In genomic region chr7:96880221-96880944, GRCm38 (mm10) we compare ENCODE assay signal across 16 mouse cellular contexts.
"Had no signal": no experiment of that assay in that cellular context is flagged by ENCODE, and none has a peak within 500 bp of the region (broad histone marks: within the 10 kb centered on the region; RNA-seq: fewer than 3 reads in every experiment).

No protein-coding gene starts in this region.

- H3K27me3 ChIP-seq: liver, embryonic 13.5 days; neural tube, embryonic 13.5 days; stomach, embryonic 15.5 days had no signal

- H3K9me3 ChIP-seq: liver, embryonic 13.5 days; neural tube, embryonic 13.5 days; stomach, embryonic 15.5 days had no signal

- H3K27ac ChIP-seq: kidney, postnatal 0 days; left cerebral cortex, adult 2 months; liver, embryonic 13.5 days; macrophage; stomach, embryonic 15.5 days had no signal

- H3K9ac ChIP-seq: liver, embryonic 13.5 days; lung, embryonic 14.5 days; neural tube, embryonic 13.5 days; stomach, embryonic 15.5 days had no signal

- H3K4me2 ChIP-seq: liver, embryonic 13.5 days; lung, embryonic 14.5 days; neural tube, embryonic 13.5 days; stomach, embryonic 15.5 days had no signal

- H3K4me3 ChIP-seq: left cerebral cortex, adult 2 months; liver, embryonic 13.5 days; myocyte; neural tube, embryonic 13.5 days; stomach, embryonic 15.5 days had no signal

- H3K4me1 ChIP-seq: liver, embryonic 13.5 days; stomach, embryonic 15.5 days had no signal

- ATAC-seq: lung, postnatal 0 days had no signal

- DNase-seq: kidney, postnatal 25 days; layer of hippocampus, postnatal 36 days; liver, embryonic 13.5 days; lung, embryonic 14.5 days; midbrain, embryonic 14.5 days; retina, postnatal 1 day; right cerebral cortex, postnatal 25 days; spleen, adult 18-20 months; thymus, postnatal 25 days had no signal

- H3K36me3 ChIP-seq: liver, embryonic 13.5 days; stomach, embryonic 15.5 days had no signal
